Mouse (Mus musculus): Measurements from ENCODE around the gene Edc4.

Edc4 gene

DNA sequence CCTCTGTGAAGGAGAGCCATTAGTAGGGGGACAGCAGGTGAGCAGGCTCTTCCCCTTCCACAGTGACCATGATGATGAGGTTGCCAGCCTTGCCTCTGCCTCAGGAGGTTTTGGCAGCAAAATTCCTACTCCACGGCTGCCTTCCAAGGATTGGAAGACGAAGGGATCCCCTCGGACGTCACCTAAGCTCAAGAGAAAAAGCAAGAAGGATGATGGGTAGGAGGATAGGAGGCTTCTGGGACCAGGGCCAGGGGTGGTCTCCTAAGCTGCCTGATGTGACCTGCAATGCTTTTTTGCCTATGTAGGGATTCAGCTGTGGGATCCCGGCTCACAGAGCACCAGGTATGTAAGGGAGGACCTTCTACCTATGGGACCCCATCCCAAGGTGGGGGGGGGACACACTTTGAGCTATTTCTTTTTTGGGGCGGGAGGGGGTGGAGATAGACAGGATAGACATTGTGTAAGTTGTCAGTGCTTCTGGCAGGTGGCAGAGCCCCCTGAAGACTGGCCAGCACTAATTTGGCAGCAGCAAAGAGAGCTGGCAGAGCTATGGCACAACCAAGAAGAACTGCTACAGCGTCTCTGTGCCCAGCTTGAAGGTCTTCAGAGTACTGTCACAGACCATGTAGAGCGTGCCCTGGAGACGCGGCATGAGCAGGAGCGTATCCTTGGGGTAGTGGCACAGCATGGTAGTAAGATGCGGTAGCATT lies 9.2 kb downstream of the Edc4 start:
- no peak for DNase-seq

GRCm38 (mm10) chr8:105890870-105891269 lies 10.2 kb downstream of the Edc4 start:
- DNase-seq: peak; percentile 67

DNA sequence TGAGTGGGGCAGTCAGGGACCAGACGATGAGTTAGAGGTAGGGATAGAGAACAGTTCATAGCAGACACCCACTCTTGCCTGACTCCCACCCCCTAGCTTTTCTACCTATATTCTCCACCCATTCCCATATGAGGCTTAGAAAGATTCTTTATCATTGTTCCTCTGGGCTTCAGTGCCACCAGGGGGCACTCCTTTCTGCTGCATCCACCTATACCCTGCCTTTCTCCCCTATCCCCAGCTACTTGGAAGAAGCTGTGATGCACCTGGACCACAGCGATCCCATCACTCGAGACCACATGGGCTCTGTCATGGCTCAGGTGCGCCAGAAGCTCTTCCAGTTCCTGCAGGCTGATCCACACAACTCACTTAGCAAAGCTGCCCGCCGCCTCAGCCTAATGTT lies 11.8 kb downstream of the Edc4 start:
- DNase-seq: peak; percentile 53

GRCm38 (mm10) chr8:105893339-105893738 lies 12.7 kb downstream of the Edc4 start, which contains the start of gene Nrn1l:
Gene Nrn1l, plus strand, starts transcription at chr8:105893567.
- peak; percentile 91 for DNase-seq

GRCm38 (mm10) chr8:105897801-105898480 lies 17.3 kb downstream of the Edc4 start:
- peak; percentile 15 for DNase-seq

- peak; percentile 94 for DNase-seq
Measured at GRCm38 (mm10) chr8:105900180-105900940, 19.7 kb downstream of the Edc4 start, which contains the start of gene Pskh1. Gene Pskh1, plus strand, starts transcription at chr8:105900441.

GRCm38 (mm10) chr8:105900941-105901616 lies 20.4 kb downstream of the Edc4 start:
- DNase-seq: no peak

GRCm38 (mm10) chr8:105919390-105919789 lies 38.7 kb downstream of the Edc4 start:
- no peak for DNase-seq

- DNase-seq: peak; percentile 66
Measured at GRCm38 (mm10) chr8:105925123-105925522, 44.4 kb downstream of the Edc4 start.

DNA sequence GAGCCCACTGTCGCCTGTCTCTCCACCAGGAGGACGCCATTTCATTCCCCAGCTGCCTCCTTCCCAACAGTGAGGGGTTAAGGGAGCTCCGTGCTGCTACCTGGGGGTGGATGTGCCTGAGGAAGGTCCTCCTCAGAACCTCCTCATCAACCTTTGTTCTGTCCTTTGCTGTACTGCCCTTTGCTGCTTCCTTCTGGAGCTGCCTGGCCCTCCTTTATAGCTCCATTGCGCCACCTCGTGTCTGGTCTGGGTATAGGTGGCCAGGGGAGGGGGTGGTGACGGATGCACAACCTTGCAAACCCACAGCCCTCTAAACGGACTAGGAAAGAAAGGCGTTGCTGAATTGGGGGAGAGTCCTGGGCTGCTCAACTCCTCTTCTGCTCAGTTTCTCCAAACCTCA lies 49.9 kb downstream of the Edc4 start:
- peak; percentile 73 for DNase-seq

DNA sequence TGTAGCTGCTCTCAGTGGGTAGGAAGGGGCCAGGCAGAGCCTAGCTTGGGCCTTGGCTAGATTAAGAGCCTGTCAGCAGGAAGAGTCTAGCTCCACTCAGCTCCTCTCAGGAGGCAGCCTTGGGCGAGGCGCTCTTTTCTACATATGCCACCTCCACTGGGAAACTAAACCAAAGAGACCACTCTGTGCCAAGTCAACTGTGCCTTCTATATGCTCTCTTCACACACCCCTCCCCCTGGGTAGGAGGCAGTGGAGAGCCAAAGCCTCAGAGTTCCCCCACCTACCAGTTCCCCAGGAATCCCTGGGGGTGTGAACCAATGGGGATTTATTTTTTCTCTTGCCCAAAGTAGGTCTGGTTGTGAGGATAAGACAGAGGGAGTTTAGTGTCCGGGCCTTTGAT lies 50.6 kb downstream of the Edc4 start:
- DNase-seq: peak; percentile 70

- DNase-seq: no peak
Measured at GRCm38 (mm10) chr8:105932525-105932924, 51.8 kb downstream of the Edc4 start.

DNA sequence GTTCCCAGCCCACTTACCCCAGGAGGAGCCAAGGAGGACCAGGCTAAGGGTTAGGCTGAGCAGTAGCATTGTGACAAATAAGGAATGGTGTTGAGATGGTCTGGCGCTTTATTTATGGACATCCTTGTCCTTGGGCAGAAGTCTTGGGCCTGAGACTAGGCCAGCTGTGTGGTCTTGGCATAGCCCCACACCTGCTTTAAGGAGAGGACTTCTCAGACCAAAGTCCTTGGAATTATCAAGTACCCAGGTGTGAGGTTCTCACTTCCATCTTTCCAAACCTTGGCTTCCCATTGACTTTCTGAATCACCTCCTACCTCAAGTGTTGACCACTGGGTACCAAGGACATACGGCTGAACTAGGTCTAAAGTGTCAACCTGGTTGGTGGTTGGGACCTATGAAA lies 53.1 kb downstream of the Edc4 start, which contains the start of gene Ctrl:
Gene Ctrl (minus strand): TSS at position 101 of the 400 bp plus-strand sequence.
- DNase-seq: no peak

DNA sequence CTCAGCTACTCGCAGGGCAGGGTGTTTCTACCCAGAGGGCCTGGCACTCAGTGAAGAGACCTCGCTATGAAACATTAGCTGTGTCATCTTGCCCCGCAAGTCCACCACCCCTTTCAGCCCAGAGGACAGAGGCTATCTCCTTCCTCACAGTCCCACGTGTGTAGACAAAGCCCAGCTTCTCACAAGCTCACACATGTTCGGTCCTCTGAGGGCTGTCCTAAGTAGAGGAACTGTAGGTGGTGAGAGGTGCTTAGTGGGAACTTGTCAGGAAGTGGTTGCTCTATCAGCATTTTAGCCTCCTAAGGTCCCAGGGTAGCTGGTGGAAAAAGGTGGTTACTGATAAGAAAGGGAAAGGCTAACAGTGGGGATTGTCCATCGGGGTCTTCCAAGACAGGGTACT lies 54.4 kb downstream of the Edc4 start:
- no peak for DNase-seq

GRCm38 (mm10) chr8:105935863-105936603 lies 55.4 kb downstream of the Edc4 start:
- no peak for DNase-seq

GRCm38 (mm10) chr8:105936866-105937475 lies 56.3 kb downstream of the Edc4 start:
- DNase-seq: peak; percentile 91

DNA sequence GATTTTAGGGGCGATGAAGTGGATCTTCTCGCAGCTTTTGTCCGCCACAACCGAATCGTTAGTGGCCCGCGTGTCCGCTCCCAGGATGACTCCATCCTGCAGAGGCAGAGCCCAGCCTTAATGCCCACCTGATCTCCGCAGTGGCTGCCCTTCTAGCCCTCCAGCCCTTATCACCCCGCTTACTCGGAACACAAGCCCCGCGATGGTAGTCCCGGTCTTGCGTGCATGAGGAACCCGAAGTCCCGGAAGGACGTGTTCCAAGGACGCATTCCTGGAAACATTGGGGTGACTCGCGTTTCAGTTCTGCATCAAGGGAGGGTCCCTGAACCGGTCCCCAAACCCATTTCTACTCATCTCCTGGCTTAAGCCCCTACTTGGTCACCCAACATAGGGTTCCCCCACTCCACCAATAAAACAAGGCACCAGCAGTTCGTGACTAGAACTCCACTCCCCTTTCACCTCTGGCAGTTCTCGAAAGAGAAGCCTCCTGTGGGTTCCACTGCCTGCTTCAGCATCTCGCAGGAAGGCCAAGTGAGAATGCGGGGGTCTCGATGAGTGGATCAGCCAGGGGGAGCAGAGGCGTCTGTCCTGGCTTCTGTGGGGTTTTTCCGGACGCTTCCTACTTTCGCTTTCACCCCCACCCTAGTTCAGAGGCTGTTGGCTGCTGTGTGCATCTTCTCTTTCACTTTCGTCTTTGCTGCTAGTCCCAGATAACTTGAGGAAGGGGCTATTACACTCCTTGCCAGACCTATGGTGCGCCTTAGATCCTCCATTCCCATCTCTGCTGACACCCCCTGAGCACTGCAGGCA lies 57.0 kb downstream of the Edc4 start:
- DNase-seq: peak; percentile 39

GRCm38 (mm10) chr8:105938306-105938669 lies 57.6 kb downstream of the Edc4 start, which contains the start of gene Psmb10:
Gene Psmb10, minus strand, starts transcription at chr8:105938444.
- DNase-seq: no peak

- no peak for DNase-seq
Measured at GRCm38 (mm10) chr8:105942026-105942425, 61.3 kb downstream of the Edc4 start.

- no peak for DNase-seq
Measured at GRCm38 (mm10) chr8:105942542-105942941, 61.9 kb downstream of the Edc4 start.

DNA sequence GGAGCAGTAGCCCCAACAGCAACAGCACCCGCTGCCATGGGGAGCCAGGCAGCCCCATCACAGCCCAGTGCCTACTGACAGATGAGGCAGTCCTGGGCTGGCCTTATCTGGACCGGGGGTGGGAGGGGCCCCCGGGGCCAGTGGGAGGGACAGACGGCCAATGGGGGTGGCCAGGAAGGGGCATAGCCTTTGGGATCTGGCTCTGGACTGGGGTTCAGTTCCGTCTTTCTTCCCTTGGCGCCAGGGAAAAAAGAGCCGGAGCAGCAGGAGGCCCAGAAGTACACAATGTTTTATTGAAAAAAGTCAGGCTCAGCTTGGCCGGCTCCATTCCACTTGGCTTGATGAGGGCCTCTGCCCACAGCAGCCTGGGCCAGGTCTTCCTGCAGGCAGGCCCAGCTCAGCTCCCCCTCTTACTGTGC lies 62.6 kb downstream of the Edc4 start, which contains the start of gene Lcat:
Gene Lcat (minus strand): TSS at position 62 of the 419 bp plus-strand sequence.
- DNase-seq: peak; percentile 56
